Mouse (Mus musculus): ENCODE results near the gene Hectd2.

Gene Hectd2

GRCm38 (mm10) chr19:36652686-36653085 lies 98.2 kb downstream of the Hectd2 start:
- no peak for DNase-seq (ENCODE audit: low spot score)

DNA sequence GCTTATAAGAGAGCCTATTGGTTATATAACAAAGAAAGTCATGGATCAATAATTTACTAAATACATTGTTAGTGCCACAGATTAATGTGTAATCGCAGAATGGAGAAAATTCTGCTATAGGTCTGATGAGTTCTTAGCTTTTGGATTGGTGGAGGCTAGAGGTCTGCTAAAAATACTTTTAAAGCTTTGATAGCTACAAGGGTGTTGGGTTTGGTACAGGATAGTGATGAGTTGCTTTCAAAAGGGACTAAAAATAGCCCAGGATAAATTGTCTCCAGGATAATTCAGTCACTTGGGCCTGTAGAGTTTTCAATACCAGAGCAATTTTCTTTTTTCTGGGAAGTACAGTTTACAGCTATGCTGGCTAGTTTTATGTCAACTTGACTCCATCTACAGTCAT lies 108.3 kb downstream of the Hectd2 start:
- no peak for DNase-seq (ENCODE audit: low spot score)

- no peak for DNase-seq (ENCODE audit: low spot score)
These were observed 109.5 kb downstream of the Hectd2 start for GRCm38 (mm10) chr19:36663918-36664317.

- DNase-seq (ENCODE audit: low spot score), result no peak
These were observed 110.0 kb downstream of the Hectd2 start for GRCm38 (mm10) chr19:36664417-36664816.

- DNase-seq (ENCODE audit: low spot score), result no peak
These were observed 110.8 kb downstream of the Hectd2 start for GRCm38 (mm10) chr19:36665206-36665605.

DNA sequence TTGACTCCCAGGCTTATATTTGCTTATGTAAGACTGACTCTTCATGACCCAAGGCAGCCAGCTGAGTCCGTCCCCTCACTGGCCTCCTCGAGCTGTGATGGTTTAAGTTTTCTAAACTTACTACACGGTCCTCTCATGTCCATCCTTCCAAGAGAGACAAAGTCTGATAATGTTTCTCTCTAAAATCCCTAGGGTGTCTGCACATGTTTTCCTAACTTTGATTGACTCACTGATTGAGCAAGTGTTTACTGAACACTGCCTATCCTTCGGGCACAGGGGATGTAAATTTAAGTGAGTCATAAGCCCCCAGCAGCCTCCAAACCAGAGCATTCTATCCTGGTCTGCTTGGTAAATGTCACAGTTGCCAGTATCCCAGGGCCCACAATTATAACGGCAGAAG lies 111.2 kb downstream of the Hectd2 start:
- DNase-seq (ENCODE audit: low spot score), result no peak

GRCm38 (mm10) chr19:36666471-36666870 lies 112.0 kb downstream of the Hectd2 start:
- no peak for DNase-seq (ENCODE audit: low spot score)

GRCm38 (mm10) chr19:36667368-36667767 lies 112.9 kb downstream of the Hectd2 start:
- no peak for DNase-seq (ENCODE audit: low spot score)

- DNase-seq (ENCODE audit: low spot score), result no peak
These were observed 113.7 kb downstream of the Hectd2 start for GRCm38 (mm10) chr19:36668098-36668497.

GRCm38 (mm10) chr19:36668881-36669639 lies 114.6 kb downstream of the Hectd2 start:
- DNase-seq (ENCODE audit: low spot score), result no peak

DNA sequence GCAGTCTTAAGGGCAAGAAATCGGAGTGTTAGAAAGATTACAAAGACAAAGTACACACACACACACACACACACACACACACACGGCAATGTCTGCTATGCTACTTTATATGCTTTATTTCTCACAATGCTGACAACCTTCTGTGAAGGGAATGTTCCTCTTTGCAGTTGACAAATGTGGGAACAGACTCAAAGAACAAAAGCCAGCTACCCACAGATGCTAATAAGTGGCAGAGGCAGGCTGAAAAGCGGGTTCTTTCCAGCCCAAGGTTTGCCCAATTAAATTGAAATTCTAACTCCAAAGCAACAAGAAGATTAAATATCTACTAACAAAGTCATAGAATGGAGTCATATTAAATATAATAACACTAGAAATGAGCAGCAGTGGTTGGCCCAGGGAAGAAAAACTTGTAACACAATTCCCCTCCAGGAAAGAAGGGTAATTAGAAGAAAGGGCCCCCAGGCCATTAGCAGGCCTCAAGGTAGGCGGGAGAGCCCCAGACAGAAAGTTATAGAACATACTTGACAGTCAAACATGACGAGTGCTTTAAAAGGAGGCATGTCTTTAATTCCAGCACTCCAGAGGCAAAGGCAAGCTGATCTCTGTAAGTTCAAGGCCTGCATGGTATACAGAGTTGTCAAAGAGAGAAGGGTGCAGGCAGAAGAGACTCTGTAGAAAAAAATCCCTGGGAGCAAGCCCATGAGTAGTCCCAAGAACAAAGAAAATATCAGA lies 115.4 kb downstream of the Hectd2 start:
- DNase-seq (ENCODE audit: low spot score), result no peak
